Mouse (Mus musculus): Measurements from ENCODE around the gene Foxn3. TPM values are rescaled to one million over a fixed set of nuclear protein-coding genes. Genes with fewer than 3 reads are reported as not detected.
A peak's percentile ranks its signal among the peaks of the same experiment; 100 is the strongest.

Gene Foxn3
- polyA plus RNA-seq, 1 experiment from 2014 or later: 15.7 TPM

- no peak for ATAC-seq
- TF ChIP-seq CTCF (IDR thresholded peaks at IDR 0.05): no peak
- no peak for DNase-seq (ENCODE audit: low read depth, low spot score)
- in situ Hi-C loops (cut with MboI; ENCODE audit: low pct_unique_long_range_greater_than_20kb): no loop called here
- no peaks in the 10 kb centered on the region for H3K27me3 ChIP-seq
- ChIA-PET CTCF (no interaction called here), POLR2A (no interaction called here)
Observed at GRCm38 (mm10) chr12:99180234-99180824, 383.1 kb downstream of the Foxn3 start.

- ATAC-seq (no peak), DNase-seq (ENCODE audit: low read depth, low spot score) (no peak)
- no peaks in the 10 kb centered on the region for H3K27me3 ChIP-seq
- no peak for TF ChIP-seq CTCF (IDR thresholded peaks at IDR 0.05)
- in situ Hi-C loops (cut with MboI; ENCODE audit: low pct_unique_long_range_greater_than_20kb): no loop called here
- ChIA-PET POLR2A (no interaction called here), CTCF (no interaction called here)
Observed at GRCm38 (mm10) chr12:99174979-99175621, 388.3 kb downstream of the Foxn3 start.

- ChIA-PET POLR2A (interaction anchor here (0.6 kb wide), 1 partner anchor 537 kb away, joined by 4 read pairs; no protein-coding TSS in a partner anchor), CTCF (no interaction called here)
- ATAC-seq (no peak), DNase-seq (ENCODE audit: low read depth, low spot score) (no peak)
- in situ Hi-C loops (cut with MboI; ENCODE audit: low pct_unique_long_range_greater_than_20kb): no loop called here
- H3K27me3 ChIP-seq: no peaks in the 10 kb centered on the region
- TF ChIP-seq CTCF (IDR thresholded peaks at IDR 0.05): peak; percentile 32
Observed at GRCm38 (mm10) chr12:99172170-99172569, 391.2 kb downstream of the Foxn3 start.

- TF ChIP-seq CTCF (IDR thresholded peaks at IDR 0.05): no peak
- in situ Hi-C loops (cut with MboI; ENCODE audit: low pct_unique_long_range_greater_than_20kb): no loop called here
Observed at GRCm38 (mm10) chr12:99169925-99170324, 393.5 kb downstream of the Foxn3 start.

GRCm38 (mm10) chr12:99166091-99166490 lies 397.3 kb downstream of the Foxn3 start:
- CTCF ChIA-PET: no interaction called here

More at GRCm38 (mm10) chr12:99169925-99170324, 393.5 kb downstream of the Foxn3 start:
- ATAC-seq (no peak), DNase-seq (ENCODE audit: low read depth, low spot score) (no peak)
- CTCF ChIA-PET: no interaction called here
- POLR2A ChIA-PET: no interaction called here
- H3K27me3 ChIP-seq: no peaks in the 10 kb centered on the region

GRCm38 (mm10) chr12:99163342-99163682 lies 400.1 kb downstream of the Foxn3 start:
- POLR2A ChIA-PET: interaction anchor here (0.6 kb wide), 1 partner anchor 22 kb away, joined by 3 read pairs; no protein-coding TSS in a partner anchor
- DNase-seq (ENCODE audit: low read depth, low spot score) (no peak), ATAC-seq (no peak)
- H3K27me3 ChIP-seq: no peaks in the 10 kb centered on the region
- in situ Hi-C loops (cut with MboI; ENCODE audit: low pct_unique_long_range_greater_than_20kb): no loop called here
- no peak for TF ChIP-seq CTCF (IDR thresholded peaks at IDR 0.05)
- CTCF ChIA-PET: interaction anchor here (1.0 kb wide), 1 partner anchor 9 kb away, joined by 3 read pairs; no protein-coding TSS in a partner anchor

More at GRCm38 (mm10) chr12:99166091-99166490, 397.3 kb downstream of the Foxn3 start:
- POLR2A ChIA-PET: interaction anchor here (0.7 to 1.2 kb wide), 2 partner anchors 12 to 87 kb away, joined by 3 read pairs; no protein-coding TSS in a partner anchor
- in situ Hi-C loops (cut with MboI; ENCODE audit: low pct_unique_long_range_greater_than_20kb): no loop called here
- ATAC-seq (no peak), DNase-seq (ENCODE audit: low read depth, low spot score) (no peak)
- TF ChIP-seq CTCF (IDR thresholded peaks at IDR 0.05): no peak
- no peaks in the 10 kb centered on the region for H3K27me3 ChIP-seq

- in situ Hi-C loops (cut with MboI; ENCODE audit: low pct_unique_long_range_greater_than_20kb): no loop called here
- ChIA-PET POLR2A (no interaction called here), CTCF (interaction anchor here (0.9 to 1.0 kb wide), 2 partner anchors 9 to 14 kb away, joined by 3 read pairs; no protein-coding TSS in a partner anchor)
- H3K27me3 ChIP-seq: no peaks in the 10 kb centered on the region
- ATAC-seq (no peak), DNase-seq (ENCODE audit: low read depth, low spot score) (no peak)
- no peak for TF ChIP-seq CTCF (IDR thresholded peaks at IDR 0.05)
Observed at GRCm38 (mm10) chr12:99162639-99163341, 400.6 kb downstream of the Foxn3 start.

GRCm38 (mm10) chr12:99162188-99162587 lies 401.2 kb downstream of the Foxn3 start:
- in situ Hi-C loops (cut with MboI; ENCODE audit: low pct_unique_long_range_greater_than_20kb): no loop called here
- TF ChIP-seq CTCF (IDR thresholded peaks at IDR 0.05): no peak
- ChIA-PET CTCF (interaction anchor here (0.9 to 1.0 kb wide), 2 partner anchors 8 to 13 kb away, joined by 3 read pairs; no protein-coding TSS in a partner anchor), POLR2A (no interaction called here)
- DNase-seq (ENCODE audit: low read depth, low spot score): no peak
- no peaks in the 10 kb centered on the region for H3K27me3 ChIP-seq
- ATAC-seq: no peak

GRCm38 (mm10) chr12:99160061-99160460 lies 403.3 kb downstream of the Foxn3 start:
- in situ Hi-C loops (cut with MboI; ENCODE audit: low pct_unique_long_range_greater_than_20kb): no loop called here
- ATAC-seq: no peak
- ChIA-PET POLR2A (no interaction called here), CTCF (no interaction called here)
- no peak for TF ChIP-seq CTCF (IDR thresholded peaks at IDR 0.05)
- H3K27me3 ChIP-seq: no peaks in the 10 kb centered on the region
- no peak for DNase-seq (ENCODE audit: low read depth, low spot score)

GRCm38 (mm10) chr12:99155904-99156303 lies 407.5 kb downstream of the Foxn3 start:
- in situ Hi-C loops (cut with MboI; ENCODE audit: low pct_unique_long_range_greater_than_20kb): no loop called here
- ChIA-PET POLR2A (no interaction called here), CTCF (no interaction called here)
- no peak for TF ChIP-seq CTCF (IDR thresholded peaks at IDR 0.05)
- H3K27me3 ChIP-seq: no peaks in the 10 kb centered on the region
- ATAC-seq (no peak), DNase-seq (ENCODE audit: low read depth, low spot score) (no peak)

- ChIA-PET POLR2A (interaction anchor here (0.8 kb wide), 1 partner anchor 12 kb away, joined by 3 read pairs; no protein-coding TSS in a partner anchor), CTCF (interaction anchor here (1.0 kb wide), 1 partner anchor 8 kb away, joined by 3 read pairs; no protein-coding TSS in a partner anchor)
Observed at GRCm38 (mm10) chr12:99154230-99154629, 409.2 kb downstream of the Foxn3 start.

More at GRCm38 (mm10) chr12:99154230-99154629, 409.2 kb downstream of the Foxn3 start:
- in situ Hi-C loops (cut with MboI; ENCODE audit: low pct_unique_long_range_greater_than_20kb): no loop called here
- TF ChIP-seq CTCF (IDR thresholded peaks at IDR 0.05): no peak
- ATAC-seq: no peak
- H3K27me3 ChIP-seq: no peaks in the 10 kb centered on the region
- DNase-seq (ENCODE audit: low read depth, low spot score): no peak
